Mouse (Mus musculus): ENCODE measurements around the gene Hps4.
"Not testable (repeated sequence)": the region's sequence is repeated elsewhere in the genome, so short reads cannot be mapped to it uniquely, and the experiment has no call there.

Hps4 gene

GRCm38 (mm10) chr5:112402437-112402836 lies 59.6 kb downstream of the Hps4 start:
- DNase-seq (ENCODE audit: low spot score in 2 of 2) = no peak

DNA sequence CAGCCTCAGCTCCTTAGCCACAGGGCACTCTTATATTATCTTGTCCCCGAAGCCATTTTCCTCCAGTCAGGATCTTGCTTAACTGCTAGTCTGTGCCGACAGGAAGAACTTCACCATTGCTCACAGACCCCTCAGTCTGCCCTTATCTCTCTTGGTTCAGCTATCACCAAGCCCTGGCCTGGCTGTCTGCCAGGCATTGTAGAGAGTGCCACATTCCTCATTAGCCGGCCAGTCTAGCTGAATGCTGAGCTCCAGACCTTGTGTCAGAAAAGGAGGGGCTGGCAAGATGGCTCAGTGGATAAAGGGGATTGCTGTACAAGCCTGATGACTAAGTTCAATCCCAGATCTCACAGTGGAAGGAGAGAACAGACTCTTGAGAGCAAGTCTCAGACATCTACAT lies 63.1 kb downstream of the Hps4 start:
- no peak for DNase-seq (ENCODE audit: low spot score in 2 of 2)

- no peak for DNase-seq (ENCODE audit: low spot score in 2 of 2)
Measured at GRCm38 (mm10) chr5:112409274-112409673, 66.4 kb downstream of the Hps4 start.

DNA sequence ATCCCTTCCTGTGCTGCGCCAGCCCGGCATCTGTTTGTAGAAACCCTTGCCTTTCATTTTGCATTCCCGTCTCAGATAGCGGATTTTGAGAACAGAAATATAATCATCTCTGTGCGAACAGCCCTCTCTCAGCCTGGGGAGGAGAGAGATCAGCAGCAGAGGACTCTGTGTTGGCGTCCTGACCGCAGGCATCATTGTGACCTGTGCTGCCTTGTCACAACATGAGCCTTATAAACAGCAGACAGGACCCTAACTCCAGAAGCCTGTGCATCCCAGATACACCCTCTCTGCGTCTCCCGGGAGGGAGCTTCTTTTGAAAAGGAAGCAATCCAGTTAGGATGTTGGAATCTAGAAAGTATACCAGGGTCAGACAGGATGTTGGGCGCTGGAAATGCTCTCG lies 68.2 kb downstream of the Hps4 start:
- DNase-seq (ENCODE audit: low spot score in 2 of 2) = no peak

DNA sequence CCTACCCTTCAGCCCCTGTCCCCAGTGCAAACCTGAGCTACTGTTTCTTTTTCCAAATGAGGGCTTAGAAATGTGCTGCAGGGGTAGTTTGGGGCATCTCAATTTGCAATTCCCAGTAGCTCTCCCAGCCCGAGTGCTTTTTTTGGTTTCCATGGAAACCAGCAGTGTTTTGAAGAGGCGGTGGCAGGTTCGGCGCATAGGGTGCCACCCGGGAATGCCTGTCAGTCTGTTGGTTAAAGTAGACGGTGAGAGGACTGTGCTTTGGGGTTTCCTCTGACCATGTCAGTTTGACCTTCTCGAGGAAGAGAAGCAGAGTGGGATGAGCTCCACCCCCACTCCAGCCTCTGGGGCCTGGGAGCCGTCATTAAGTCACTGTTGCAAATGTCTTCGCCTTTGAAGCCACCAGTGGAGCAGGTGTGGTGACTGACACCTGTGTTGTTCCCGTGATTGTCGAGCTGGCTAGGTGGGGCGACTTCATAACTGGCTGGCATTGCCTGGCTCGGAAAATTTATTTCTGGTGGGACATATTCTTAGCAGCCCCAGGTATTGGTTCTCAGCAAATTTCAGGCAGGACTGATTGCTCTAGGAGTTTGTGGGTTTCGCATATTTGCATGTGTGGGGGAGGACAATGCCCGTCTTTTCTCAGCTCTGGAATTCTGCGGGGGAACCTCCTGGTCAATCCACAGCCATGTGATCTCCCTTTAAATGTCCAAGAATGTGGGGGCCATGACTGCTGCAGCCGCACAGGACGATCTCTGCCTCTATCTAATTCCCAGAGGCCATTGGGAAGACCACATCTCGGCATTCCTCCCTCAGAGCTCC lies 68.8 kb downstream of the Hps4 start:
- DNase-seq (ENCODE audit: low spot score in 2 of 2) = no peak

- not testable (repeated sequence) for DNase-seq (ENCODE audit: low spot score in 2 of 2)
Measured at GRCm38 (mm10) chr5:112412781-112413180, 69.9 kb downstream of the Hps4 start.

DNA sequence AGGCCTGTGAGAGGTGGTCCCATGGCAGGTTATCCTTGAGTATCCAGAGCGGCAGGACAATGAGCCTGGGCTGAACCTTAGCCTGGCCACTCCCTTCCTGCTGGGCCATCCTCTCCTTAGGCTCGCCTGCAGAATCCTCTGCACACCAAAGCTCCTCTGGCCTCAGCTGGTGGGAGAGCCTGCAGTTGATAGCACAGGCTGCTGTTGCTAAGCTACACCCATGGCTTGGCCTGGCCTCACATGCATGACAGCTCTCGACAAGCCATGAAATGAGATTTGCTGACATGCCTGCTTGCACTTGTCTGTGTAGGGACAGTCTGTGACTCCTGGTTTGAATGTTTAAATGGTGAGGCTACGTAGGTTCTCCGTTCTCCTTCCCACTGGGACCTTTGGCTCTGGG lies 73.8 kb downstream of the Hps4 start:
- no peak for DNase-seq (ENCODE audit: low spot score in 2 of 2)

DNA sequence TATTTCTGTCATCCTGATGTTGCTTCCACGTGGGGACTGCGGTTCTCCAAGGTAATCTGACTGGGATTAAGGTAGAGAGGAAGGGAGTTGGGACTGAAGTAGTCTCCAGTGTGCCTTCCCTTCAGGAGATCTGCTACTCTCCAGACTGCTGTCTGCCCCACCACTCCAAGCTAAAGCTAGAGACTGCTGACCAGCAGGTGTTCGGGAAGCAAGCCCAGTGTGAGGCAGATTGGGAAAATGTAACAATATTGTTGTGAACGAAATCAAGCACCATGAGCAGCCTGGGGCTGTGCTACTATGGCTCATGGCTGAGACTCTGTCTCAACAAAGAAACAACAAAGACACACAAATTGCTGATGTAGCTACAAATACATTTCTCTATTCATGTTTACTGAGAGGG lies 75.1 kb downstream of the Hps4 start:
- no peak for DNase-seq (ENCODE audit: low spot score in 2 of 2)

GRCm38 (mm10) chr5:112419535-112419934 lies 76.7 kb downstream of the Hps4 start:
- DNase-seq (ENCODE audit: low spot score in 2 of 2) = no peak

DNA sequence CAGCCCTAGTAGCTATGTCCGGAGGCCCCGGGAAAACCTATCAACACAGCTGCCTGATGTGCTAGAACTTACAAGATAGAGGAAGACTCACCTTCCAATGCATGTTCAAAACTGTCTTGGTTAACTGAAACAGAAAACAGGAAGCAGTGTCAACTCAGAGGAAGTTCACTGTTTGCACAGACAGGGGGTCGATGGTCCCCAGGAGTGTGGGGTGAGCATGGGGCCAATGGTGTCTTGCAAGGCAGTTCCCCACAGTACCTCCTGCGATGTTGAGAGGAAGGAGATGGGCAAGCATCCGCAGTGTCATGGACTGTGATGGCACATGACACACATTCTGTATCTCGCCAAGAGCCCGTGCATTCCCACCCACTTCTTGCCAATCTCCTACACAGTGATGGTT lies 83.8 kb downstream of the Hps4 start:
- no peak for DNase-seq (ENCODE audit: low spot score in 2 of 2)

GRCm38 (mm10) chr5:112427283-112427682 lies 84.4 kb downstream of the Hps4 start:
- peak; percentile 58 to 86 for DNase-seq (ENCODE audit: low spot score in 2 of 2)

Measured in spleen, postnatal 4 days (tissue).